Mouse (Mus musculus) heart, embryonic 16.5 days (tissue): Measurements from ENCODE around the gene Mylk3. TPM values are rescaled to one million over a fixed set of nuclear protein-coding genes. Genes with fewer than 3 reads are reported as not detected.

ENCODE experiments used
- ATAC-seq: fragments of 200-750 bp; cut with Nextera tagmentation; replicated peaks from 2 replicates; pipeline ENCODE4 v1.8.0; 2017; ENCODE audit warnings: moderate number of reproducible peaks; ENCODE audit not compliant: insufficient read depth, low FRiP score; ENCODE audit errors: extremely low read depth
- H3K27ac ChIP-seq: fragments of 300-500 bp; sonication (generic); 2 replicates; pipeline ENCODE4 v1.5.1; 2014; ENCODE audit warnings: mild to moderate bottlenecking, low read length, control low read depth, moderate library complexity
- H3K27me3 ChIP-seq: fragments of 300-500 bp; sonication (generic); 2 replicates; pipeline ENCODE4 v1.6.1; 2014; ENCODE audit warnings: low read length, mixed read lengths; ENCODE audit not compliant: control insufficient read depth, insufficient read depth
- H3K36me3 ChIP-seq: fragments of 300-500 bp; sonication (generic); 2 replicates; pipeline ENCODE4 v1.6.1; 2014; ENCODE audit not compliant: control insufficient read depth, insufficient read depth
- H3K4me1 ChIP-seq: fragments of 300-500 bp; sonication (generic); 2 replicates; pipeline ENCODE4 v1.6.1; 2014; ENCODE audit warnings: low read length, mixed read lengths; ENCODE audit not compliant: control insufficient read depth, insufficient read depth
- H3K4me2 ChIP-seq: fragments of 300-500 bp; sonication (generic); 2 replicates; pipeline ENCODE4 v1.6.1; 2014; ENCODE audit warnings: low read depth, mild to moderate bottlenecking, control low read depth, low read length
- H3K4me3 ChIP-seq: fragments of 300-500 bp; sonication (generic); 2 replicates; pipeline ENCODE4 v1.5.1; 2014; ENCODE audit warnings: mild to moderate bottlenecking, control low read depth, low read length
- H3K9ac ChIP-seq: fragments of 300-500 bp; sonication (generic); 2 replicates; pipeline ENCODE4 v1.6.1; 2014; ENCODE audit warnings: low read length, control low read depth
- H3K9me3 ChIP-seq: fragments of 300-500 bp; sonication (generic); replicated peaks from 2 replicates; pipeline ENCODE4 v1.6.1; 2016; ENCODE audit warnings: low read length; ENCODE audit not compliant: control insufficient read depth
- WGBS: fragments of 180-500 bp; shearing (Covaris S2); extraction: QIAGEN DNeasy Blood & Tissue Kit; methylation state at CpG from one replicate; pipeline ENCODE4 v1.1.7; 2014; 5-methylcytosine and 5-hydroxymethylcytosine counted together
- polyA plus RNA-seq: library from polyadenylated mRNA; unstranded; fragments of >200 nt; fragmentation: Nextera tagmentation; extraction: Ambion mirVana; gene quantifications from 2 replicates; pipeline ENCODE4 v1.2.1, GENCODE M21; 2015

Gene Mylk3
- polyA plus RNA-seq, 1 experiment from 2014 or later: 278 TPM

GRCm38 (mm10) chr8:85427026-85427425, 40.9 kb upstream of the Mylk3 start:
- 52% methylated on average over 4 of the region's 4 CpGs for WGBS
- no peak overlapping the region for H3K4me3 ChIP-seq
- peaks cover 2% of the 10 kb centered on the region; the same call in 1 of the 2 replicates for H3K36me3 ChIP-seq
- no peaks in the 10 kb centered on the region for H3K9me3 ChIP-seq
- peak overlapping the region; percentile 21; the same call in 1 of the 2 replicates for H3K9ac ChIP-seq
- H3K27me3 ChIP-seq: no peaks in the 10 kb centered on the region
- H3K4me1 ChIP-seq: peaks cover 48% of the 10 kb centered on the region
- no peak for ATAC-seq
- no peak overlapping the region for H3K27ac ChIP-seq
- peak overlapping the region; percentile 24 for H3K4me2 ChIP-seq

GRCm38 (mm10) chr8:85421329-85421728, 35.2 kb upstream of the Mylk3 start:
- H3K27ac ChIP-seq: no peak overlapping the region
- peaks cover 4% of the 10 kb centered on the region; the same call in 1 of the 2 replicates for H3K36me3 ChIP-seq
- H3K4me1 ChIP-seq: peaks cover 24% of the 10 kb centered on the region
- no peaks in the 10 kb centered on the region for H3K27me3 ChIP-seq
- WGBS: 97% methylated on average over 1 of the region's 1 CpGs
- ATAC-seq: no peak
- no peak overlapping the region for H3K9ac ChIP-seq
- H3K4me3 ChIP-seq: no peak overlapping the region
- no peak overlapping the region for H3K4me2 ChIP-seq
- no peaks in the 10 kb centered on the region for H3K9me3 ChIP-seq

GRCm38 (mm10) chr8:85408526-85408925, 22.4 kb upstream of the Mylk3 start:
- Histone ChIP-seq H3K9me3 (no peaks in the 10 kb centered on the region), H3K4me1 (peaks cover 9% of the 10 kb centered on the region), H3K9ac (no peak overlapping the region), H3K36me3 (peaks cover 6% of the 10 kb centered on the region; the same call in 1 of the 2 replicates), H3K27ac (0 out of 2 replicates have a peak overlapping the region, but pooled peaks have one; percentile 27), H3K4me3 (no peak overlapping the region), H3K4me2 (no peak overlapping the region), H3K27me3 (no peaks in the 10 kb centered on the region)
- WGBS: 66% methylated on average over 3 of the region's 3 CpGs
- ATAC-seq: no peak

GRCm38 (mm10) chr8:85408053-85408505, 21.9 kb upstream of the Mylk3 start:
- no peak overlapping the region for H3K9ac ChIP-seq
- H3K4me3 ChIP-seq: no peak overlapping the region
- H3K36me3 ChIP-seq: peaks cover 6% of the 10 kb centered on the region; the same call in 1 of the 2 replicates
- no peak overlapping the region for H3K27ac ChIP-seq
- H3K4me1 ChIP-seq: peaks cover 8% of the 10 kb centered on the region
- no peak for ATAC-seq
- no peak overlapping the region for H3K4me2 ChIP-seq
- no peaks in the 10 kb centered on the region for H3K9me3 ChIP-seq
- 54% methylated on average over 7 of the region's 7 CpGs for WGBS
- no peaks in the 10 kb centered on the region for H3K27me3 ChIP-seq

- no peak for ATAC-seq
- H3K27ac ChIP-seq: no peak overlapping the region
- 63% methylated on average over 10 of the region's 10 CpGs for WGBS
- no peak overlapping the region for H3K4me3 ChIP-seq
- no peak overlapping the region for H3K4me2 ChIP-seq
- H3K27me3 ChIP-seq: no peaks in the 10 kb centered on the region
- H3K9me3 ChIP-seq: no peaks in the 10 kb centered on the region
- H3K36me3 ChIP-seq: peaks cover 2% of the 10 kb centered on the region; the same call in 1 of the 2 replicates
- H3K4me1 ChIP-seq: peaks cover 8% of the 10 kb centered on the region
- H3K9ac ChIP-seq: no peak overlapping the region
Measured at GRCm38 (mm10) chr8:85405961-85406360, 19.8 kb upstream of the Mylk3 start.

- Histone ChIP-seq H3K9me3 (no peaks in the 10 kb centered on the region), H3K4me1 (peaks cover 8% of the 10 kb centered on the region), H3K4me3 (no peak overlapping the region), H3K27ac (no peak overlapping the region), H3K36me3 (peaks cover 2% of the 10 kb centered on the region; the same call in 1 of the 2 replicates), H3K4me2 (no peak overlapping the region), H3K27me3 (no peaks in the 10 kb centered on the region), H3K9ac (no peak overlapping the region)
- 0 out of 2 replicates have a peak, but pooled peaks have one; percentile 60 for ATAC-seq
- WGBS: 31% methylated on average over 3 of the region's 3 CpGs
Measured at GRCm38 (mm10) chr8:85405418-85405817, 19.3 kb upstream of the Mylk3 start.

- H3K9ac ChIP-seq: no peak overlapping the region
- no peak overlapping the region for H3K27ac ChIP-seq
- no peaks in the 10 kb centered on the region for H3K36me3 ChIP-seq
- peaks cover 13% of the 10 kb centered on the region for H3K4me1 ChIP-seq
- no peaks in the 10 kb centered on the region for H3K9me3 ChIP-seq
- no peak overlapping the region for H3K4me3 ChIP-seq
- no peak for ATAC-seq
- no peaks in the 10 kb centered on the region for H3K27me3 ChIP-seq
- 84% methylated on average over 4 of the region's 4 CpGs for whole genome bisulfite sequencing
- H3K4me2 ChIP-seq: no peak overlapping the region
Measured at GRCm38 (mm10) chr8:85398548-85398947, 12.4 kb upstream of the Mylk3 start.

- peaks cover 13% of the 10 kb centered on the region for H3K4me1 ChIP-seq
- ATAC-seq: peak; percentile 91
Measured at GRCm38 (mm10) chr8:85397508-85397907, 11.4 kb upstream of the Mylk3 start.

GRCm38 (mm10) chr8:85396432-85397079, 10.4 kb upstream of the Mylk3 start:
- H3K9me3 ChIP-seq: no peaks in the 10 kb centered on the region
- no peak overlapping the region for H3K27ac ChIP-seq
- WGBS: 73% methylated on average over 5 of the region's 5 CpGs
- H3K9ac ChIP-seq: no peak overlapping the region
- no peak overlapping the region for H3K4me3 ChIP-seq
- H3K4me1 ChIP-seq: peaks cover 13% of the 10 kb centered on the region
- no peak overlapping the region for H3K4me2 ChIP-seq
- no peak for ATAC-seq
- H3K27me3 ChIP-seq: no peaks in the 10 kb centered on the region
- H3K36me3 ChIP-seq: no peaks in the 10 kb centered on the region

More at GRCm38 (mm10) chr8:85397508-85397907, 11.4 kb upstream of the Mylk3 start:
- Histone ChIP-seq H3K36me3 (no peaks in the 10 kb centered on the region), H3K27ac (0 out of 2 replicates have a peak overlapping the region, but pooled peaks have one; percentile 25), H3K9me3 (no peaks in the 10 kb centered on the region), H3K4me2 (no peak overlapping the region), H3K4me3 (no peak overlapping the region), H3K27me3 (no peaks in the 10 kb centered on the region), H3K9ac (0 out of 2 replicates have a peak overlapping the region, but pooled peaks have one; percentile 39)
- 35% methylated on average over 5 of the region's 5 CpGs for WGBS
